Mouse (Mus musculus): ENCODE data around the gene Vwa2.

DNA sequence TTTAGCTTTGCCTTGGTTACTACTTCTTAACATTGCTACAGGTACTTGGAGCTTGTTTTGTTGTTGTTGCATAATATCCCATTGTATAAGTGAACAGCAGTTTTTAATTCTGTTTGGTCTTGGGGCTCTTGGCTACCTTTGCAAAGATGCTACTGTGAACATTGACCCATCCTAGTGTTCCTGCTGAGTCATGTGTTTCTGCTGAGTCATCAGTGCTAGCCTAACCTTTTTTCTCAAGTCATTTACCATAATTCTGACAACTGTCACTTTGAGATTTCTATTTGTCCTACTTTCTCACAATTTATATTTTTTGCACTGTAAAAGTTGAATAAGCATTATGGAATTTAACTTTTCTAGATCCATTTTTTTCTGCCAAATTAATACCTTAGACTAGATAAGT, 21.5 kb upstream of the Vwa2 start:
- TF ChIP-seq ZC3H11A (IDR thresholded peaks at IDR 0.05; ENCODE audit: low read depth, low read length) (no peak), TCF12 (IDR thresholded peaks at IDR 0.05; ENCODE audit: low read depth, low read length) (no peak), KAT2A (IDR thresholded peaks at IDR 0.05; ENCODE audit: insufficient replicate concordance, low read length) (no peak)

Data from CH12.LX (cell line).